Mouse (Mus musculus): Measurements from ENCODE around the gene Rhag. TPM values are rescaled to one million over a fixed set of nuclear protein-coding genes. Genes with fewer than 3 reads are reported as not detected.

Gene Rhag
- total and polyA plus RNA-seq, 2 experiments from 2014 or later, result not detected

- WGBS, result 76% methylated on average over 3 of the region's 3 CpGs
- Histone ChIP-seq H3K4me3 (ENCODE audit: low read length) (no peak overlapping the region), H3K9ac (replicated peaks; ENCODE audit: low read length) (no peak overlapping the region), H3K27ac (no peak overlapping the region), H3K36me3 (ENCODE audit: insufficient read depth, low read length) (no peaks in the 10 kb centered on the region), H3K9me3 (ENCODE audit: low read length) (0 out of 2 replicates have a peak, but pooled peaks cover 2% of the 10 kb centered on the region), H3K4me1 (ENCODE audit: insufficient read depth, low read length) (no peaks in the 10 kb centered on the region), H3K27me3 (ENCODE audit: insufficient read depth, low read length) (no peaks in the 10 kb centered on the region), H3K4me2 (ENCODE audit: low read depth, low read length) (no peak overlapping the region)
- DNase-seq (ENCODE audit: low spot score) (no peak), ATAC-seq (no peak)
- no peak for TF ChIP-seq CTCF (IDR thresholded peaks at IDR 0.05; ENCODE audit: low read depth)
Observed at GRCm38 (mm10) chr17:40806550-40806949, 4.4 kb upstream of the Rhag start.

DNA sequence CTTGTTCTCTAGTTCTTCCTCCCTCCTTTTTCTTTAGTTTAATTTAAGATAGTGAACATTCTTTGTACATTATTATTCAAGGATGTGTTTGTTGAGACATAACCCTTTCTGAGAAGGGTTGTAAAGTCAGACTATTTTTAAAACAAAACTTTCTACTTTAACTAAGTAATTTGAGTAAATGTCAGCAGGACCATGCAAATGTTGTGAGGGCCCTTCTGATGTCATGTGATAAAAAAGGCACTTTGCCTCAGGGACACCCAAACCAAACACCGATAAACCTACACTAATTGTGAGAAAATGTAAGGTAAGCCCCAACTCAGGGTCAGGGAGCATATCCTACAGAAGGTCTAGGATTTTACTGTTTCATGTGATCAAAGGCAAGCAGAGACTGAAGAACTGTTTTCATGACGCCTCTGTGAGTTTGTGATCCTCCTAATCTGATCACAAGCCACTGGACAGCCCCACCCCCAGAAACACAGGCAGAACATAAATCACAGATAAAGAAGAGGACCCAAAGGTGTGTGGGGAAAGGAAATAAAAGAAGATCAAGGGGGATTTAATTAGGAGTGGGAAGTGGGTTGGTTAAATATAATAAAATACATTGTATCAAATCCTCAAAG is 3.9 kb upstream of the Rhag start, which contains the start of gene Crisp2:
Crisp2 (minus strand) TSS at position 51 of the 620 bp plus-strand sequence.
- Histone ChIP-seq H3K36me3 (ENCODE audit: insufficient read depth, low read length) (no peaks in the 10 kb centered on the region), H3K27me3 (ENCODE audit: insufficient read depth, low read length) (no peaks in the 10 kb centered on the region)
- ATAC-seq, result no peak

DNA sequence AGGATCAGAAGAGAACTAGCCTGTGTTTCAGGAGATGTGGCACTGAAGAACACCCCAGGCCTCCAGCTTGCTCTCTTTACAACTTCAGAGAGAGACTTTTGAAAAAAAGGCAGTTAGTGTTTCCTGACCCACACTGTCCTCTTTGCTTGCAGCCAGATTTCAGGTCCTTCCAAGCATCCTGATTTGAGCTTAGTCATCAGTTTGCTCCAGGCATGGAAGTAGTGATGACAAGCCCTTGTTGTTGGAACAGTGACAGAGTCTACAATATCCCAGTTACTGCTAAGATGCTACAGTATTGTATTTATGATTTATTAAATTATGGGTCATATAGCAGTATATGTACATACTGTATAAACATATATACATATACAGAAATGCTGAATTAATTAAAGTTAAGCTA is 2.9 kb upstream of the Rhag start:
- H3K27me3 ChIP-seq (ENCODE audit: insufficient read depth, low read length), result no peaks in the 10 kb centered on the region
- no peak overlapping the region for H3K4me2 ChIP-seq (ENCODE audit: low read depth, low read length)
- no peaks in the 10 kb centered on the region for H3K4me1 ChIP-seq (ENCODE audit: insufficient read depth, low read length)
- 0 out of 2 replicates have a peak, but pooled peaks cover 2% of the 10 kb centered on the region for H3K9me3 ChIP-seq (ENCODE audit: low read length)
- TF ChIP-seq CTCF (IDR thresholded peaks at IDR 0.05; ENCODE audit: low read depth), result no peak
- no peak overlapping the region for H3K9ac ChIP-seq (replicated peaks; ENCODE audit: low read length)
- H3K36me3 ChIP-seq (ENCODE audit: insufficient read depth, low read length), result no peaks in the 10 kb centered on the region
- ATAC-seq (no peak), DNase-seq (ENCODE audit: low spot score) (no peak)
- H3K4me3 ChIP-seq (ENCODE audit: low read length), result no peak overlapping the region
- H3K27ac ChIP-seq, result no peak overlapping the region

More for the DNA sequence above, 3.9 kb upstream of the Rhag start, which contains the start of gene Crisp2:
- no peak within 1 kb of the TSS for H3K27ac ChIP-seq
- 72% methylated on average over 2 of the region's 2 CpGs for WGBS
- H3K4me1 ChIP-seq (ENCODE audit: insufficient read depth, low read length), result no peaks in the 10 kb centered on the region
- DNase-seq (ENCODE audit: low spot score), result no peak
- H3K4me2 ChIP-seq (ENCODE audit: low read depth, low read length), result no peak within 1 kb of the TSS
- H3K4me3 ChIP-seq (ENCODE audit: low read length), result no peak within 1 kb of the TSS
- 0 out of 2 replicates have a peak, but pooled peaks cover 2% of the 10 kb centered on the region for H3K9me3 ChIP-seq (ENCODE audit: low read length)
- TF ChIP-seq CTCF (IDR thresholded peaks at IDR 0.05; ENCODE audit: low read depth), result no peak
- no peak within 1 kb of the TSS for H3K9ac ChIP-seq (replicated peaks; ENCODE audit: low read length)

- ATAC-seq (no peak), DNase-seq (ENCODE audit: low spot score) (no peak)
- no peaks in the 10 kb centered on the region for H3K9me3 ChIP-seq (ENCODE audit: low read length)
- H3K9ac ChIP-seq (replicated peaks; ENCODE audit: low read length), result no peak overlapping the region
- no peak overlapping the region for H3K4me3 ChIP-seq (ENCODE audit: low read length)
- no peaks in the 10 kb centered on the region for H3K36me3 ChIP-seq (ENCODE audit: insufficient read depth, low read length)
- no peak for TF ChIP-seq CTCF (IDR thresholded peaks at IDR 0.05; ENCODE audit: low read depth)
- H3K4me1 ChIP-seq (ENCODE audit: insufficient read depth, low read length), result no peaks in the 10 kb centered on the region
- no peaks in the 10 kb centered on the region for H3K27me3 ChIP-seq (ENCODE audit: insufficient read depth, low read length)
- no peak overlapping the region for H3K27ac ChIP-seq
- no peak overlapping the region for H3K4me2 ChIP-seq (ENCODE audit: low read depth, low read length)
- 90% methylated on average over 1 of the region's 1 CpGs for WGBS
Observed at GRCm38 (mm10) chr17:40811560-40811959, 634 bp downstream of the Rhag start.

- no peaks in the 10 kb centered on the region for H3K36me3 ChIP-seq (ENCODE audit: insufficient read depth, low read length)
- H3K4me3 ChIP-seq (ENCODE audit: low read length), result no peak overlapping the region
- no peaks in the 10 kb centered on the region for H3K4me1 ChIP-seq (ENCODE audit: insufficient read depth, low read length)
- no peaks in the 10 kb centered on the region for H3K27me3 ChIP-seq (ENCODE audit: insufficient read depth, low read length)
- no peak overlapping the region for H3K27ac ChIP-seq
- H3K9ac ChIP-seq (replicated peaks; ENCODE audit: low read length), result no peak overlapping the region
- no peak overlapping the region for H3K4me2 ChIP-seq (ENCODE audit: low read depth, low read length)
- ATAC-seq (no peak), DNase-seq (ENCODE audit: low spot score) (no peak)
- H3K9me3 ChIP-seq (ENCODE audit: low read length), result no peaks in the 10 kb centered on the region
- WGBS, result 66% methylated on average over 2 of the region's 2 CpGs
- TF ChIP-seq CTCF (IDR thresholded peaks at IDR 0.05; ENCODE audit: low read depth), result no peak
Observed at GRCm38 (mm10) chr17:40812259-40812658, 1.3 kb downstream of the Rhag start.

DNA sequence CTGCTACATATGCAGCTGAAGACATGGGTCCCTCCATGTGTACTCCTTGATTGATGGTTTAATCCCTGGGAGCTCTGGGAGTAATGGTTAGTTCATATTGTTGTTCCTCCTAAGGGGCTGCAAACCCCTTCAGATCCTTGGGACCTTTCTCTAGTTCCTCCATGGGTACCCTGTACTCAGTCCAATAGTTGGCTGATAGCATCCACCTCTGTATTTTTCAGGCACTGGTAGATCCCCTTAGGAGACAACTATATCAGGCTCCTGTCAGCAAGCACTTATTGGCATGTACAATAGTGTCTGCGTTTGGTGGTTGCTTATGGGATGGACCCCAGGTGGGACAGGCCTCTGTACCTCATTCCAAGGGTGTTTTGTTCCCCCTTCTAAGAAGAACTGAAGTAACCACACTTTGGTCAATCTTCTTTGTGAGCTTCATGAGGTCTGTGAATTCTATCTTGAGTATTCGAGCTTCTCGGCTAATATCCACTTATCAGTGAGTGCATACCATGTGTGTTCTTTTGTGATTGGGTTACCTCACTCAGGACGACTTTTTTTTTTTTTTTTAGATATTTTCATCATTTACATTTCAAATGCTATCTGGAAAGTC is 6.5 kb downstream of the Rhag start:
- no peaks in the 10 kb centered on the region for H3K27me3 ChIP-seq (ENCODE audit: insufficient read depth, low read length)
- no peak for TF ChIP-seq CTCF (IDR thresholded peaks at IDR 0.05; ENCODE audit: low read depth)
- H3K27ac ChIP-seq, result no peak overlapping the region
- DNase-seq (ENCODE audit: low spot score) (no peak), ATAC-seq (no peak)
- H3K4me2 ChIP-seq (ENCODE audit: low read depth, low read length), result no peak overlapping the region
- no peaks in the 10 kb centered on the region for H3K4me1 ChIP-seq (ENCODE audit: insufficient read depth, low read length)
- no peaks in the 10 kb centered on the region for H3K36me3 ChIP-seq (ENCODE audit: insufficient read depth, low read length)
- H3K4me3 ChIP-seq (ENCODE audit: low read length), result no peak overlapping the region
- 77% methylated on average over 4 of the region's 4 CpGs for WGBS
- no peaks in the 10 kb centered on the region for H3K9me3 ChIP-seq (ENCODE audit: low read length)
- no peak overlapping the region for H3K9ac ChIP-seq (replicated peaks; ENCODE audit: low read length)

DNA sequence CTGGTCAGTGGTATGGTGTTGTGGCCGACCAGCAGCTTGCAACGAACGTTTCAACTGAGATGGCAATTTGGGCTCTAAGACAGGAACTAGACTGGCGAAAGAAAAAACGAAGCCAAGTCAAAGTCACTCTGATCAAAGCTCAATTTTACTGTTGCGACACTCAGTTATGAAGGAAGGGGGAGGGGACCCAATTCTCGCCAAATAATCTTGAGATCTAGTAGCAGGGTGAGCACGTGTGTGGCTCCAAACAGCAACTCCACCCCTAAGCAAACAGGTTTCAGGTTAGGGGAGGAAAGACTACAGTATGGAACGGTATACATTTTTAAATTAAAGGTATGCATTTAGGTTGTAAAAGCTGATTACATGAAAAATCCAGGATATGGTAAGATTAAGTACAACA is 10.6 kb downstream of the Rhag start:
- no peak for ATAC-seq
- H3K9me3 ChIP-seq (ENCODE audit: low read length), result no peaks in the 10 kb centered on the region
- DNase-seq (ENCODE audit: low spot score), result no peak
- TF ChIP-seq CTCF (IDR thresholded peaks at IDR 0.05; ENCODE audit: low read depth), result no peak
- H3K9ac ChIP-seq (replicated peaks; ENCODE audit: low read length), result no peak overlapping the region
- no peak overlapping the region for H3K4me3 ChIP-seq (ENCODE audit: low read length)
- H3K27ac ChIP-seq, result no peak overlapping the region
- 83% methylated on average over 9 of the region's 9 CpGs for WGBS
- no peaks in the 10 kb centered on the region for H3K27me3 ChIP-seq (ENCODE audit: insufficient read depth, low read length)
- no peaks in the 10 kb centered on the region for H3K36me3 ChIP-seq (ENCODE audit: insufficient read depth, low read length)
- no peaks in the 10 kb centered on the region for H3K4me1 ChIP-seq (ENCODE audit: insufficient read depth, low read length)
- H3K4me2 ChIP-seq (ENCODE audit: low read depth, low read length), result no peak overlapping the region
